Mouse (Mus musculus) CH12.LX (cell line): ENCODE measurements around the gene Tma16. TPM values are rescaled to one million over a fixed set of nuclear protein-coding genes. Genes with fewer than 3 reads are reported as not detected.
A peak's percentile ranks its signal among the peaks of the same experiment; 100 is the strongest.

Source experiments
- DNase-seq: peaks from one replicate; pipeline ENCODE4 v3.0.0-alpha.2; 2013; ENCODE audit errors: extremely low read depth
- H3K27ac ChIP-seq: 2 replicates; pipeline ENCODE4 v1.5.1; 2012; ENCODE audit warnings: low read depth, mild to moderate bottlenecking, control low read depth, moderate library complexity; ENCODE audit not compliant: insufficient read depth
- H3K27me3 ChIP-seq: replicated peaks from 2 replicates; pipeline ENCODE3; 2012; ENCODE audit warnings: inconsistent platforms
- H3K36me3 ChIP-seq, 2 experiments: replicated peaks in 1 of 2; 2 replicates each; pipeline versions ENCODE3 to v1.6.1; 2012; ENCODE audit warnings: inconsistent platforms in 1 of 2, low read length in 1 of 2, mild to moderate bottlenecking in 1 of 2, mixed read lengths in 1 of 2, moderate library complexity in 1 of 2; ENCODE audit not compliant: control insufficient read depth in 1 of 2, insufficient read depth in 1 of 2
- H3K4me1 ChIP-seq, 2 experiments: 2 replicates each; pipeline ENCODE4 v1.6.1; 2012; ENCODE audit warnings: inconsistent platforms in 1 of 2, moderate library complexity in 1 of 2; ENCODE audit not compliant: insufficient read depth in 2 of 2, control insufficient read depth in 1 of 2
- H3K4me2 ChIP-seq: 2 replicates; pipeline ENCODE4 v1.6.1; 2012; ENCODE audit warnings: low read depth, mild to moderate bottlenecking, control low read depth; ENCODE audit not compliant: poor library complexity, insufficient read depth, severe bottlenecking
- H3K4me3 ChIP-seq, 3 experiments: fragments of 150-350 bp in 1 of 3; sonication (generic) in 1 of 3; replicated peaks in 1 of 3; 2 replicates each; pipeline versions ENCODE3 to v1.5.1; 2011 to 2012; ENCODE audit warnings: low read depth in 2 of 3, low read length in 2 of 3, mild to moderate bottlenecking in 2 of 3, moderate library complexity in 2 of 3, control low read depth in 1 of 3, improper control_type of control experiment in 1 of 3, inconsistent platforms in 1 of 3, mixed read lengths in 1 of 3; ENCODE audit not compliant: poor library complexity in 1 of 3
- H3K79me2 ChIP-seq: replicated peaks from 2 replicates; pipeline ENCODE4 v1.6.1; 2012; ENCODE audit warnings: mild to moderate bottlenecking, moderate library complexity; ENCODE audit not compliant: control insufficient read depth, poor library complexity, insufficient read depth, severe bottlenecking; ENCODE audit errors: extremely low read depth
- H3K9ac ChIP-seq: 2 replicates; pipeline ENCODE4 v1.6.1; 2012; ENCODE audit warnings: low read depth, mild to moderate bottlenecking, control low read depth, moderate library complexity; ENCODE audit not compliant: insufficient read depth
- H3K9me3 ChIP-seq: replicated peaks from 2 replicates; pipeline ENCODE3; 2012; ENCODE audit warnings: low read length, inconsistent platforms, mixed read lengths
- CHD1 ChIP-seq: IDR thresholded peaks from 2 replicates; pipeline ENCODE4 v1.6.1; 2012; ENCODE audit warnings: low read depth, low read length, improper control_type of control experiment, inconsistent platforms
- CHD2 ChIP-seq: IDR thresholded peaks from 2 replicates; pipeline ENCODE4 v1.6.1; 2011; ENCODE audit warnings: low read length, improper control_type of control experiment
- CTCF ChIP-seq, 2 experiments: IDR thresholded peaks in 1 of 2; conservative IDR thresholded peaks in 1 of 2; 2 replicates each; pipeline ENCODE4 v1.5.1; 2011 to 2012; ENCODE audit warnings: low read depth in 2 of 2, low read length in 2 of 2, improper control_type of control experiment in 1 of 2, inconsistent platforms in 1 of 2, mild to moderate bottlenecking in 1 of 2, moderate library complexity in 1 of 2
- HCFC1 ChIP-seq: IDR thresholded peaks from 2 replicates; pipeline ENCODE4 v1.6.1; 2012; ENCODE audit warnings: low read depth, mild to moderate bottlenecking, inconsistent platforms, low read length, improper control_type of control experiment
- JUND ChIP-seq: conservative IDR thresholded peaks from 2 replicates; pipeline ENCODE4 v1.6.1; 2011; ENCODE audit warnings: low read depth, low read length, improper control_type of control experiment
- MYC ChIP-seq: IDR thresholded peaks from 2 replicates; pipeline ENCODE4 v1.6.1; 2011; ENCODE audit warnings: low read depth, mild to moderate bottlenecking, improper control_type of control experiment, low read length
- RAD21 ChIP-seq: IDR thresholded peaks from 2 replicates; pipeline ENCODE4 v1.6.1; 2011; ENCODE audit warnings: low read depth, mild to moderate bottlenecking, low read length, improper control_type of control experiment, moderate library complexity
- SMC3 ChIP-seq: IDR thresholded peaks from 2 replicates; pipeline ENCODE4 v1.6.1; 2011; ENCODE audit warnings: low read depth, low read length, improper control_type of control experiment
- dilution Hi-C: fragments of 300-500 bp; cut with MboI; formaldehyde crosslinking; loops from 2 replicates; pipeline ENCODE4 v1.14.3; 2020; ENCODE audit warnings: low sequenced_read_pairs; ENCODE audit not compliant: extremely low pct_unique_long_range_greater_than_20kb, extremely low pct_ligation_motif_present
- in situ Hi-C: fragments of 300-500 bp; cut with MboI; formaldehyde crosslinking; loops from 3 replicates; pipeline ENCODE4 v1.14.3; 2019; ENCODE audit warnings: low sequenced_read_pairs, low pct_ligation_motif_present, low pct_unique_long_range_greater_than_20kb, mixed read lengths
- polyA plus RNA-seq: library from polyadenylated mRNA; unstranded; fragments of >175 nt; gene quantifications from 2 replicates; pipeline ENCODE4 v1.2.1, GENCODE M21; 2012; ENCODE audit warnings: low read depth; ENCODE audit not compliant: insufficient read length
- total RNA-seq, 2 experiments: library from RNA; depleted of rRNA; stranded (reverse); fragments of 300-350 nt in 1 of 2; fragments of >200 nt in 1 of 2; gene quantifications; 2 replicates each; pipeline ENCODE4 v1.2.3; 2012 to 2014

Gene Tma16
- total and polyA plus RNA-seq, 3 experiments: 13.7 to 36.5 (median 36.0) TPM

DNA sequence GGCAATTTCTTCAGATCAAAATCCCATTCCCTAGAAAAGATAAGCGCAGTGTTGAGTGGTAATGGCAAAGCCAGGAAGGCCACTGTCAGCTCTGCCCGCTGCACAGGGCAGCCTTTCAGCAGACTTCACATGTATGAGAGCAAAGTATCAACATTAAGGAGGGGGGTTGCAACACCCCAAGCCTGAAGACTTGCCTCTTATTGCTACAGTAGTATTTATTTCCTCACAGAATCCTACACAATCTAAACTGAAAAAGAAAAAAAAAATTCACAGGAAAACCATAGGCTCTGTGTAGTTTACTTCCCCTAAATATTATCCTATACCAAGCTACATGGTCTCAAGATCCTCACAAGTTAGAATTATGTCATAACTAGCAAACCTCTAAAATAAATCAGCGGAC, 9.4 kb downstream of the Tma16 start:
- peaks cover 43 to 69% of the 10 kb centered on the region in 2 experiments for H3K36me3 ChIP-seq
- in situ Hi-C loops: no loop called here
- no peaks in the 10 kb centered on the region for H3K9me3 ChIP-seq

GRCm38 (mm10) chr8:66469821-66470220, 16.5 kb downstream of the Tma16 start:
- no peak overlapping the region for H3K27ac ChIP-seq
- no peak for TF ChIP-seq MYC
- dilution Hi-C loops: no loop called here
- in situ Hi-C loops: no loop called here
- no peaks in the 10 kb centered on the region for H3K9me3 ChIP-seq
- H3K9ac ChIP-seq: no peak overlapping the region
- H3K4me1 ChIP-seq: no peaks in the 10 kb centered on the region
- H3K4me2 ChIP-seq: no peak overlapping the region
- H3K79me2 ChIP-seq: no peaks in the 10 kb centered on the region
- no peak overlapping the region for H3K4me3 ChIP-seq
- peaks cover 0 to 6% of the 10 kb centered on the region in 2 experiments for H3K36me3 ChIP-seq
- no peak for DNase-seq
- H3K27me3 ChIP-seq: no peaks in the 10 kb centered on the region

More for the DNA sequence above, 9.4 kb downstream of the Tma16 start:
- H3K4me1 ChIP-seq: no peaks in the 10 kb centered on the region
- dilution Hi-C loops: no loop called here
- no peak overlapping the region for H3K4me3 ChIP-seq
- H3K27me3 ChIP-seq: no peaks in the 10 kb centered on the region
- no peak for DNase-seq
- no peak overlapping the region for H3K9ac ChIP-seq
- no peak for TF ChIP-seq HCFC1
- H3K27ac ChIP-seq: no peak overlapping the region
- no peaks in the 10 kb centered on the region for H3K79me2 ChIP-seq
- H3K4me2 ChIP-seq: no peak overlapping the region

GRCm38 (mm10) chr8:66457057-66457456, 29.3 kb downstream of the Tma16 start:
- H3K27ac ChIP-seq: no peak overlapping the region
- H3K9ac ChIP-seq: no peak overlapping the region
- no peak for DNase-seq
- dilution Hi-C loops: no loop called here
- no peak for TF ChIP-seq MYC
- peak in 1 of 2 experiments; percentile 50; a peak in 2 of 4 replicates for TF ChIP-seq CTCF (conservative IDR thresholded peaks at IDR 0.05 in 1 of 2, IDR thresholded peaks at IDR 0.05 in 1 of 2; ENCODE audit: low read depth in 2 of 2, low read length in 2 of 2)
- peaks cover 7 to 8% of the 10 kb centered on the region in 2 experiments; a peak in 2 of 4 replicates for H3K4me1 ChIP-seq
- in situ Hi-C loops: no loop called here
- no peaks in the 10 kb centered on the region for H3K79me2 ChIP-seq
- H3K36me3 ChIP-seq: no peaks in the 10 kb centered on the region
- H3K4me2 ChIP-seq: no peak overlapping the region
- H3K9me3 ChIP-seq: no peaks in the 10 kb centered on the region
- H3K4me3 ChIP-seq: no peak overlapping the region
- no peaks in the 10 kb centered on the region for H3K27me3 ChIP-seq

DNA sequence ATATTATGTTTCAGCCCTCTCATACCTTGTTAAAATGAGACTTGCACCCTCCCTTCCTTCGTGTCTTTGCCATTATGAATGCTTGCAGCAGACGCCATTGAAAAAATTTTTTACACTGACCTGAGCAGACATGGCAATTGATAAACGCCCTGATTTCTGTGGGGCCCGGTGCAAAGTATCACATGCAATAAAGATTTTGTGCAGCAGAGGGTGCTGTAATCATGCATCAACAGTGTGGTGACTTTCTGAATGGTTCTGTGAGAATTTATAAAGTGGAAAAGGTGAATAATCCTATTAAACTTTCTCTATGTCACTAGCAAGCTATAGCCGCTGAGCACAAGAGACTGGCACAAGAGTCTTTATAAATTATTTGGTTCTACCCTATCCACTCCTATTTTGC, 35.6 kb downstream of the Tma16 start:
- no peaks in the 10 kb centered on the region for H3K9me3 ChIP-seq
- no peaks in the 10 kb centered on the region for H3K36me3 ChIP-seq
- H3K4me1 ChIP-seq: peaks cover 3 to 4% of the 10 kb centered on the region in 2 experiments; a peak in 1 of 4 replicates
- TF ChIP-seq CHD1: no peak
- peak; percentile 81 for TF ChIP-seq SMC3
- TF ChIP-seq JUND: peak; percentile 46; the same call in 1 of the 2 replicates
- no peak for TF ChIP-seq CHD2
- TF ChIP-seq RAD21: peak; percentile 79
- peak; percentile 39 to 84 for TF ChIP-seq CTCF (conservative IDR thresholded peaks at IDR 0.05 in 1 of 2, IDR thresholded peaks at IDR 0.05 in 1 of 2; ENCODE audit: low read depth in 2 of 2, low read length in 2 of 2)
- H3K9ac ChIP-seq: no peak overlapping the region
- peak; percentile 46 for DNase-seq
- in situ Hi-C loops (no loop called here), dilution Hi-C loops (no loop called here)
- no peak overlapping the region for H3K27ac ChIP-seq
- H3K4me3 ChIP-seq: no peak overlapping the region
- H3K27me3 ChIP-seq: no peaks in the 10 kb centered on the region
- H3K4me2 ChIP-seq: peak overlapping the region; percentile 29; the same call in 1 of the 2 replicates
- H3K79me2 ChIP-seq: no peaks in the 10 kb centered on the region
